Mouse (Mus musculus): Measurements from ENCODE around the gene Gm20388.

- no peak for TF ChIP-seq CTCF (IDR thresholded peaks at IDR 0.05; ENCODE audit: low read depth)
- TF ChIP-seq EP300 (IDR thresholded peaks at IDR 0.05; ENCODE audit: low read depth) = no peak
Observed at GRCm38 (mm10) chr8:120551677-120551980, 641.0 kb downstream of the Gm20388 start.
